Mouse (Mus musculus): ENCODE measurements around the gene Serhl. TPM values are rescaled to one million over a fixed set of nuclear protein-coding genes. Genes with fewer than 3 reads are reported as not detected.

Serhl gene
- total RNA-seq, 4 experiments from 2014 or later, result 19.2 to 30.2 (median 25.4) TPM

GRCm38 (mm10) chr15:83161062-83161748, 71.9 kb downstream of the Serhl start:
- DNase-seq (ENCODE audit: low spot score in 2 of 2), result no peak

- no peak for DNase-seq (ENCODE audit: low spot score in 2 of 2)
These were observed 72.7 kb downstream of the Serhl start for GRCm38 (mm10) chr15:83162001-83162400.

GRCm38 (mm10) chr15:83162818-83163485, 73.6 kb downstream of the Serhl start:
- no peak for DNase-seq (ENCODE audit: low spot score in 2 of 2)

- peak in 1 of 2 experiments; percentile 61 for DNase-seq (ENCODE audit: low spot score in 2 of 2)
These were observed 75.7 kb downstream of the Serhl start for GRCm38 (mm10) chr15:83164971-83165471.

- DNase-seq (ENCODE audit: low spot score in 2 of 2), result no peak
These were observed 76.4 kb downstream of the Serhl start for GRCm38 (mm10) chr15:83165526-83166315.

Other genes with a start within 250 kb of the Serhl start
- 10 to 100 TPM; 28.0 to 36.3 (median 32.1) TPM for gene Tcf20, start 101.6 kb upstream of the Serhl start, total RNA-seq (2022)
- under 1 TPM; 0.12 to 0.43 (median 0.28) TPM for gene Nfam1, start 56.2 kb upstream of the Serhl start, total RNA-seq (2022)
- 10 to 100 TPM; 32.9 to 48.0 (median 41.8) TPM for gene Rrp7a, start 33.3 kb downstream of the Serhl start, total RNA-seq (2022)
- gene Poldip3, start 59.9 kb downstream of the Serhl start, total RNA-seq (2022), result 10 to 100 TPM; 12.3 to 18.1 (median 16.9) TPM
- 10 to 100 TPM; 40.7 to 56.5 (median 45.0) TPM for gene Cyb5r3, start 83.1 kb downstream of the Serhl start, total RNA-seq (2022)
- 1 to 10 TPM; 1.0 to 2.3 (median 2.0) TPM for gene A4galt, start 162.3 kb downstream of the Serhl start, total RNA-seq (2022)